Mouse (Mus musculus) right cerebral cortex, adult 2 months (tissue): Measurements from ENCODE around the gene Sipa1l2.
A peak's percentile ranks its signal among the peaks of the same experiment; 100 is the strongest.

Experiments used
- DNase-seq, 2 experiments: peaks; one replicate each; pipeline ENCODE4 v3.0.0; 2021 to 2022; ENCODE audit warnings: low spot score in 2 of 2

The Sipa1l2 gene

GRCm38 (mm10) chr8:125513935-125514334 lies 55.7 kb downstream of the Sipa1l2 start:
- no peak for DNase-seq

DNA sequence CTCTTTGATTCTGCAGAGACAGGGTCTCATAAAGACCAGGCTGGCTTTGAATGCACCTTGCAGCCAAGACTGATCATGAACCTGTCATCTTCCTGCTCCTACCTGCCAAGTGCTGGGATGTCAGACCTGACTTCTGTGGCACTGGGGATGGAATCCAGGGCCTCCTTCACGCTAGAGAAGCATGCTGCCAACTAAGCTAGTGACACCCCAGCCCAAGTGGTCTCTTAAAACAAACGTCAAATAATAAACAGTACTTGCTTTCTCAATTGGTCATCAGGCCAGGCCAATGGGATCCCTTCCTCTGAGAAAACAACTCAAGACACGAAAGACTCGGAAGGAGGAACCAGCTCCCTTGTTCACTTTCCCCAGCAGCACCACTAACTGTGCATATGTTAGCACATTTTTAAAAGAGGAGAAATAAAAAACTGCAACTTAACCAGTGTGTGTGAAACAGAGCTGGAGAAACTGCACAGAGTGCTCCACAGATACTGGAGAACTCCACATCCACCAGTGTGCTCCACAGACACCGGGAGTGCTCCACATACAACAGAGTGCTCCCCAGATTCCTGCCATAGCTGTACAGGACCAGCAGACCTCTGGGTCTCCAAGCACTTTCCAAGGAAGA lies 56.3 kb downstream of the Sipa1l2 start:
- no peak for DNase-seq

DNA sequence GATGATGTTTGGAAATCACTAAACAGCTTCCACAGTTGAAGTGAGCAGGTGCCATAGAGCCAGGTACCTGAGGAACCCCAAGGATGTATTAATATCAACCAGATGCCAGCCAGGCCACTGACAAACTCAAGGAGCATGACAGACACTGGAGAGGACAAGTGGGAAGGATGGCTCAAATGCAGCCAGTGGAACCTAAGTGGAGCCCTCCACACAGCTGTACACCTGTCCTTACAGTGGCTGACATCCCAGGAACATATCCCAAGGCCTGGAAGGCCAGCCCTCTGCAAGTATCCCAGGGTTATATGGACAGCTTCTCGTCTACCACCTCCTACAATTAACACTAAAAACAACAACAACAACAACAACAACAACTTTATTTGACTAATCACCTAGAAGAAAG lies 57.0 kb downstream of the Sipa1l2 start:
- no peak for DNase-seq

DNA sequence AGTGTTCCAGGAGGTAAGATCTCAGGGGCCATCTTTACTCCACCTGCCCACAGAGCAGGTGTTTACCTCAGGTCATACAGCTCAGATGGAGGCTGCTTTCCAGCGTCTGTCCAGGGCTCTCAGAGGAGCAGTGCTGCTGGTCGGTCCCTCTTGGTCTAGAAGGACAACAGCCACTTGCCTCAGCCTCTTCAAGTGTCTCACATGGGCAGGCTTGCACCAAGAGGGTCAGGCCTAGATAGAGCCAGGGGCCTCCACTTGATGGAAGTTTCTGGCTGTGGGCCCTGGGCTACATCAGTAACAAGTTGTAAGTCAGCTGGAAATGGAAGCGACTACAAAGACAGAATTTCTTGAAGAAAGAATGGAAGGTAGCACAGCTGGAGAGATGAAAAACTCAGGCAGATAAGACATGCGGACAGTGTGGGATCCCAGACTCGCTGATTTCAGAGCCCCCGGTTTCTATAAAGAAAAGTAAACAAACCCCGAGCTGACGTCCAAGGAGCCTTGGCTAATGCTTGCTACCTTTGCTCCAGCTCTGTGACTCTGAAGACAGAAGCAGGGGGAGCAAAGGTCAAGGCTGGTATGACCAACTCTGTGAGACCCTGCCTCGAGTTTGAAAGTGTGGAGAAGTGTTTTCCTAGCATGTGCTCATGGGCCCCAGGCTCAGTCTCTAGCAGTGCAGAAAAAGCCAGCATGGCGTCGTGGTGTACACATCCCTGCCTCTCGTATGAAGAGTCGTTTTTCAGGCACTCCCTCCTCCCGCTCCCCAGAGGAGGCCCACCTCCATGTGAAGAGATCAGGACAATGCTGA lies 58.5 kb downstream of the Sipa1l2 start:
- no peak for DNase-seq

DNA sequence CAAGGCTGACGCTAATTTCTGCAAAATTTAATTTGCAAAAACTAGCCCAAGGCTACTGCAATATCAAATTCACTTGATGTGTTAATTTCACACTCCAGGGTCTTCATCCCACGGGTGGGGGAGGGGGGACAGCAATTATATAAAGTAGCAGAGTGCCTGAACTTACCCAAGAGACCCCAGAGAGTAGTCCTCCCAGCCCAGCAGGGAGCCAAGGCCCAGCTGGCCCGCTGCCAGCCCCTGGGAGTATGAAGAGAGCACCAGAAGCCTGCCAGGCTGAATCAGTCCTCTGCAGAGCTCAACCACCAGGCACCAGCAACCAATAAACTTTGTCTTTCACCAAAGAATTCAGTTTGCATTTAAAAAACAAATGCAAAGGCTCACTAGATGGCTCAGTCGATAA lies 59.8 kb downstream of the Sipa1l2 start:
- DNase-seq: no peak

- no peak for DNase-seq
These were observed 60.4 kb downstream of the Sipa1l2 start for GRCm38 (mm10) chr8:125509175-125509574.

GRCm38 (mm10) chr8:125507291-125507690 lies 62.3 kb downstream of the Sipa1l2 start:
- DNase-seq: peak; percentile 39 to 40

DNA sequence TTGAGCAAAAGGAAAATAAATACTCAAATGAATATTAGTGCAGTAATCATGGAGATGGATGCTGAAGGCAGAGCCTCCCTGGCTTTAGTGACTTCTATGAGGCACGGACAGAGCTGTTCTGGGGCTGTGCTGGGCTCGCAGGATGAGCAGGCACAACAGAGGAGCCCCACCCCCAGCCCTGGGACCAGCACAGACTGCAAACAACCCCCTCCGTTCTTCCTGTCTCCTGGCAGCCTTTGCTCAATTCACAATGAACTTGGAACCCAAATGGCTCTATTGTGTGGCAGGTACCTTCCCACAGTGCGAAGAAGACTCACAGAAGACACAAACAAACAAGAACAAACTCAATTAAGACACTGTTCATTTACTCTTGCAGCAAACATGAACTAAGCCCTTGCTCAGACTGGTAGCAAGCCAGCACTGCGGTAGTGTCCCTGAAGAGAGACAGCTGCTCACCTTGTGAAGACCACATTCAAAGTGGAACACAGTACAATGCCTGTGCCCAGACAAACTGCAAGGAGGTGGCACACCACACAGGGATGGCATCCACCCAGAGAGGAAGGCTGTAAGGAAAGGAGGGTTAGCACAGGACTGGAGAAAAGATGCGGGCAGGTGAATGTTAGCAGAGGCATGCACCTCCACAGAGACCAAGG lies 64.9 kb downstream of the Sipa1l2 start:
- DNase-seq: no peak

GRCm38 (mm10) chr8:125503808-125504207 lies 65.8 kb downstream of the Sipa1l2 start:
- DNase-seq: no peak

- DNase-seq: peak; percentile 61 to 74
These were observed 66.8 kb downstream of the Sipa1l2 start for GRCm38 (mm10) chr8:125502828-125503227.

DNA sequence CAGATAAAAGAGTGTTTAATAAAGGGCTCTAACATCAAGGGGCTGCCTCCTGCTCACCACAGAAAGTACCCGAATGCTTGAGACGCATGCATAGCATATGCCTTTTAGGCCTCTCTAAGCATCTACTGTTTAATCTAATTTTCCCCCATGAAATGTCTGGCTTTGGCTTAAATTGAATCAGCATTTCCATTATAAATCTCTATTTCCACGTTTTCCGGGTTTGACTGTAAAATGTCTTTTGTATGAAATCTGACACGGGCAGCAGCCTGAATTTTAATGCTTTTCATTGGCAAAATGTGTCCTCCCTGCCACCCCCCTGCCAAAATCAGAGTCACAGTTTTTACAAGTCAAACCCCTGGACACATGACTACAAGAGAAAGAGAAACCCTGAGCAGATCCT lies 69.6 kb downstream of the Sipa1l2 start:
- DNase-seq: no peak

DNA sequence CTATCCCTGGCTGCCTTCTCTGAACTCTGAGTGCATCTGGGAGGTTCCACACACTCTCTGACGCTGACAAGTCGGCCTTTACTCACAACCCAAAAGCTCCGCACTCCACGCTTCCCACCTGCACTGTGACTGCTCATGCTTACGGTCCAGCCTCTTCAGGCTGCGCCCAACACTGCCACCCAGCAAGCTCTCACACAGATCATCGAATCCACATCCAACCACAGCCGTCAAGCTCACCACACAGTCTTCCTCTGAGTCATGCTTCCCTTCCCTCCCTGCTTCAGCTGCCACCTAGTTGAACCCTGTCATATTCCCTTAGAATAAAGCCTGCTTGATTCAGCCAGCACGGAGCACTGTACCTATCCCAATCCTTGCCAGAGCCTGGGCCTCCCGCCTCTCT lies 71.1 kb downstream of the Sipa1l2 start:
- DNase-seq: no peak

GRCm38 (mm10) chr8:125495545-125495944 lies 74.1 kb downstream of the Sipa1l2 start:
- no peak for DNase-seq

- peak in 1 of 2 experiments; percentile 20 for DNase-seq
These were observed 76.3 kb downstream of the Sipa1l2 start for GRCm38 (mm10) chr8:125493254-125493815.

DNA sequence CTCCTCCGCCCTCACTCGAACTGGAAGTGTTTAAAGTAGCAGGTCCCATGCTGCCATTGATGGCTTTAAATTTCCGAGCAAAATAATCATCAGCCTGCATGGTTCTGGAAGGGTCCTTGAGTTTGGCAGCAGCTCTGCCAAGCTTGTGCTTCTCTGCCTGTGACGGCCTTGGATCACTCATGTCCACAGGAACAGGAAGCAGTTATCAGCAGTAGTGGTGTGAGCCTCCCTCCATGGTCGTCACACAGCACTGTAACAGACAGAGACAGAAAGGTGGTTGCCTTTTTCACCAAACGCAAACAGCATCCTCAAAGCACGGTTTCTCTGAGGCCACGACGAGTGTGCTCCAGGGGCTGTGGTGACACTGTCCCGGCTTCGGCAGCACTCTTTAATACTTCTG lies 77.2 kb downstream of the Sipa1l2 start:
- DNase-seq: no peak

DNA sequence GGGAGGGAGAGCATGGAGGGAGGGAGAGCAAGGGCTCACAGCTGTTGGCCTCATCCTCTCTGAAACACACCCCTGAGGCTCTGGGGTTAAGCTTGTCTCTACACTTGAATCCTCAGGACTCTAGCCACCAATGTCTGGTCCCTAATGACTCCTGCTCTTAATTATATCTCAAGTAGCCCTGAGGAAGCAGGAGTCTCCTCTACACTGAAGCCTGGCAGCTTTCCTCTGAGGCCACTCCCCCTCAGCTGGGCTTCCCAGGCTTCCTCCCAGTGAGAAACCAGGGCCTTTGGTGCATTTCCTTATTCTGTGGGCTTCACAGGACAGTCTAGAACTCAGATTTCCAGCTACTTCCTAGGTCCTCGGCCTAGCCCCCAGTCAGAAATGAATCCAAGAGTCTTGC lies 80.9 kb downstream of the Sipa1l2 start:
- DNase-seq: no peak

- DNase-seq: no peak
These were observed 83.9 kb downstream of the Sipa1l2 start for GRCm38 (mm10) chr8:125485715-125486114.

- no peak for DNase-seq
These were observed 84.9 kb downstream of the Sipa1l2 start for GRCm38 (mm10) chr8:125484530-125485196.

GRCm38 (mm10) chr8:125482491-125483096 lies 87.0 kb downstream of the Sipa1l2 start:
- DNase-seq: no peak

- DNase-seq: peak; percentile 26 to 40
These were observed 94.7 kb downstream of the Sipa1l2 start for GRCm38 (mm10) chr8:125474876-125475275.

DNA sequence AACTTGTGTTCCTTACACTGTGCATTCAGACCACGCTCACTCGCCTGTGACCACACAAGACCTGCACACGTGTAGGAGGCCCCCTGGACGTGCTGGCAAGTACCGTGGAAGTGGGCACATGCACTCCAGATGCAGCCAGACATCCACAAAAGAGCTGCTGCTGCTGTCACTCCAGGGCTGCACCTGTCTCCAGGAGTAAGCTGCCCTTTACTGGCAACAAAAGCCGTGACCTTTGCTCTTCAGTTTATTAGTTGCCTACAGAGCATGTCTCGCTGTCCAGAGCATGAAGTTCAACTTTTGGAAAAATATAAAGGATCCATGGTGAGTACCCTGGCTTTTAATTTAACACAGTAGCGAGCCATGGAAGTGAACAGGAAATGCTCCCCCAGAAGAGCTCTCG lies 98.2 kb downstream of the Sipa1l2 start:
- DNase-seq: no peak
